Mouse (Mus musculus): ENCODE data around the gene Ranbp3. TPM values are rescaled to one million over a fixed set of nuclear protein-coding genes. Genes with fewer than 3 reads are reported as not detected.

Gene Ranbp3
- polyA plus RNA-seq, 1 experiment from 2014 or later, result 105 TPM

DNA sequence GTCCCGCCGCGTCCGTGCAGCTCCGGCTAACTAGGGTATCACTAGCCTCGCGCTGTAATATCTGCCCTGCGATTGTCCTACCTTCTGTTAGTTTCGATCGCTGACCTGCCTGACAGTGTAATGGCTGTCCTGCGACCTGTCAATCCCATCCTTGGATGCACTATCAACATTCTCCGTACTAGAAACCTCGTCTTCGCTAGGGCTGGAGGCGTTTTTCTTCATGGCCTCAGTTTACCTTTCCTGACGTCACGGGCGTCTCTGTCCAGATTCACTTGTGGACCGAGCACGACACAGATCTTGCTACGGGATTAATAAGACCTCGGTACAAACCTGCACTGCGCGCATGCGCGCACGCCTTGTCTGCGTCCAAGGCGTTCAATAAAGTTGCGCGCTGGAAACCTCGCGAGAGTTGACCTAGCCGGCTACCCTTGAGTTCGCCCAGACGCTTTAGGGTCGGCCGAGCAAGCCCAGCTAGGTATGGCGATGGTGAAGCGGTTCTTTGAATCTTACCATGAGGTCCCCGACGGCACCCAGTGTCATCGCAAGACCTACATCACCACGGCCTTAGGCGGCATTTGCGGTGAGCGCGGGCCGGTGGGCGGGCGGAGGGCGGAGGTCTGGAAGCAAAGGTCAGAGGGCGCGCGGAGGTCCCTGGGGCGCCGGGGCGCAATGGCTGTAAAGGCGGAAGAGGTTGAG, 44.4 kb downstream of the Ranbp3 start, which contains the start of the genes Ndufa11 and Vmac:
Gene Ndufa11, plus strand, starts transcription at position 405 of the 696 bp plus-strand sequence.
Gene Vmac, minus strand, starts transcription at position 660 of the 696 bp plus-strand sequence.
- no peaks in the 10 kb centered on the region for H3K4me1 ChIP-seq (ENCODE audit: control insufficient read depth, insufficient read depth, low read length)
- H3K9ac ChIP-seq (replicated peaks; ENCODE audit: low read length), result peak within 1 kb of the TSS; percentile 78
- peak within 1 kb of the TSS; percentile 29; the same call in 1 of the 2 replicates for H3K27ac ChIP-seq (replicated peaks; ENCODE audit: low read depth, low read length)
- ATAC-seq (replicated peaks; ENCODE audit: insufficient number of reproducible peaks, low FRiP score, low TSS enrichment, low read depth) (peak; percentile 53), DNase-seq (ENCODE audit: low spot score) (peak; percentile 100)
- under 1% methylated on average over 59 of the region's 59 CpGs for WGBS
- peak within 1 kb of the TSS; percentile 61 for H3K4me3 ChIP-seq (ENCODE audit: low read depth, low read length)
- peak within 1 kb of the TSS; percentile 82 for H3K4me2 ChIP-seq (ENCODE audit: low read depth, low read length)
- H3K9me3 ChIP-seq (replicated peaks; ENCODE audit: control insufficient read depth, low read length), result no peaks in the 10 kb centered on the region
- peaks cover 7% of the 10 kb centered on the region for H3K36me3 ChIP-seq (replicated peaks; ENCODE audit: control insufficient read depth, insufficient read depth, low read depth, low read length)
- no peaks in the 10 kb centered on the region for H3K27me3 ChIP-seq (ENCODE audit: control insufficient read depth, insufficient read depth, low read length)

DNA sequence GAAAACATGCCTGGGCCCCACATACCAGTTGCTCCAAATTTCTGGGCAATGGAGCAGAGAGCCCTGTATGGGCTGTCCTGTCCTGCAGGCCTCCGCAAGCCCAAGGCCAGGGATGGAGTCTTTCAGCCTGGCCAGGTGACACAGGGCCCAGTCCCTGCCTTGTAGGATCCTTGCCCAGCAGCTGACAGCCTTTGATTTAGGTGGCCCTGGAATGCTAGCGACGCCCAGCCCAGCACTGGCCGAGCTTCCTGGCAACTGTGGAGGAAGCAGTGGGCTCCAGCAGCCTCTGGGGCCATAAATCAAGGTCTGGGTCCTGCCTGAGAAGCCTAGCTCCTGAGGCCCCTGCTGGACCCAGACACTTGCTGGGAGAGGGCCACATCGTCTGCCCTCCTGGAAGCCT, 49.3 kb downstream of the Ranbp3 start:
- Histone ChIP-seq H3K4me3 (ENCODE audit: low read depth, low read length) (no peak overlapping the region), H3K27me3 (ENCODE audit: control insufficient read depth, insufficient read depth, low read length) (no peaks in the 10 kb centered on the region), H3K4me1 (ENCODE audit: control insufficient read depth, insufficient read depth, low read length) (no peaks in the 10 kb centered on the region; the same call in 1 of the 2 replicates), H3K36me3 (replicated peaks; ENCODE audit: control insufficient read depth, insufficient read depth, low read depth, low read length) (peaks cover 10% of the 10 kb centered on the region), H3K9me3 (replicated peaks; ENCODE audit: control insufficient read depth, low read length) (no peaks in the 10 kb centered on the region), H3K27ac (replicated peaks; ENCODE audit: low read depth, low read length) (no peak overlapping the region), H3K9ac (replicated peaks; ENCODE audit: low read length) (no peak overlapping the region), H3K4me2 (ENCODE audit: low read depth, low read length) (no peak overlapping the region)
- WGBS, result 99% methylated on average over 5 of the region's 5 CpGs
- ATAC-seq (replicated peaks; ENCODE audit: insufficient number of reproducible peaks, low FRiP score, low TSS enrichment, low read depth), result no peak
- DNase-seq (ENCODE audit: low spot score), result no peak

DNA sequence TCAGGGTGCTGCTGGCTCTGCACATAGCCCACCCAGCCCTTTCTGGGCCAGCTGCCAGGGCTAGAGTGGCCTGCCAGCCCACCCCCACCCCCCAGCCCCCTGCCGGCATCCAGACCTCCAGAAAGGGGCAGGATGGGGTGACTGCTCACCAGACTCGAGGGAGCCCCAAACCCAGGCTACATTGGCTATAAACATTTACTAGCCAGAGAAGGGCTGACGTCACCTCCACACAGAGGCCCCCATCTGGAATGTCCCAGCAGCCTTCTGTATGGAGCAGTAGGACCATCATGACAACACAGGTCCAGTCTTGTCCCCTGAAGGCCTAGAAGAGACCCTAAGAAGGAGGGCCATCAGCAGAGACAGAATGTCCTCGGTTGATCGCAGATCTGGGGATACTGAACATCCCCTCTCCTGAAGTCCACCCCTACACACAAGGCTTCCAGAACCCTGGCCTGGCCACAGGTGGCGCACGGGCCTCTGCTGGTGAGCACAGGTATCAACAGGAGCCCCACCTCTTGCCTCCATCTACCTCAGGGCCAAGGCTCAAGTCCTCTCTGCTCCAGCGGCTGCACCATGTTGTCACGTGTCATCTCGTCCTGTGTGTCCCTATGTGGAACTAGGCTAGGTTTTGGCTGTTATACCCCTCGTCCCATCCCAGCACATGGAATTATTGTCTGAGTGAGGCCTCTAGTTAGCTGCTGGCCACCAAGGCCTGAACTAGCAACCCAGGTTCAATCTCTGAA, 50.5 kb downstream of the Ranbp3 start:
- DNase-seq (ENCODE audit: low spot score), result no peak
- 82% methylated on average over 11 of the region's 11 CpGs for whole genome bisulfite sequencing
- Histone ChIP-seq H3K27ac (replicated peaks; ENCODE audit: low read depth, low read length) (no peak overlapping the region), H3K36me3 (replicated peaks; ENCODE audit: control insufficient read depth, insufficient read depth, low read depth, low read length) (peaks cover 10% of the 10 kb centered on the region), H3K4me1 (ENCODE audit: control insufficient read depth, insufficient read depth, low read length) (no peaks in the 10 kb centered on the region; the same call in 1 of the 2 replicates), H3K9ac (replicated peaks; ENCODE audit: low read length) (no peak overlapping the region), H3K4me2 (ENCODE audit: low read depth, low read length) (no peak overlapping the region), H3K27me3 (ENCODE audit: control insufficient read depth, insufficient read depth, low read length) (no peaks in the 10 kb centered on the region), H3K4me3 (ENCODE audit: low read depth, low read length) (no peak overlapping the region), H3K9me3 (replicated peaks; ENCODE audit: control insufficient read depth, low read length) (no peaks in the 10 kb centered on the region)
- no peak for ATAC-seq (replicated peaks; ENCODE audit: insufficient number of reproducible peaks, low FRiP score, low TSS enrichment, low read depth)

DNA sequence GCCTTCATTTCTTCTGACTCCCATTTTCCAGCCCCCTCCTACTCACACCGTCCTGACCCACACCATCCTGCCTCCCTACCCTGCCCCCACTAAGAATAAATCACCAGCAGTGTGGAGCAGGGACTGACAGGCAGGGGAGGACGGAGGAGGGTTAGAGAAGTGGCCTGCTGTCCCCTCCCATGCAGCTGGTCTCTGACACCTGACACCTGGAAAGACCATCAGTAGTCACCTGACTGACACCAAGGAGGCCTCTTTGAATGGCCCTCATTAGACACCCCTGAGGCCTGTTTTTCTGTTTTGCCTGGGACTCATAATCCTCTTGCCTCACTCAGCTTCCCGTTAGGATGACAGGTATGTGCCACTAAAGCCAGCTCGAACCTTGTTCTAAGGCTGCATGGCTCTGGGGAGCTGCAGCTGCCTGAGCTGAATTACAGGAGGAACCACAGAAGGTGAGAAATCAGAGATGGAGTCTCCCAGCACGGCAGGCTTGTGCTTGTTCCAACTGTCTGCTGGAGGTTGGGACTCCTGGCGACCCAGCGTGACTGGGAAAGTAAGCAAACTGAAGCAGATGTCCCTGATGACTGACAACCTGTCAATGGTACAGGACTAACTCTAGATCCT, 54.0 kb downstream of the Ranbp3 start:
- H3K27ac ChIP-seq (replicated peaks; ENCODE audit: low read depth, low read length), result no peak overlapping the region

DNA sequence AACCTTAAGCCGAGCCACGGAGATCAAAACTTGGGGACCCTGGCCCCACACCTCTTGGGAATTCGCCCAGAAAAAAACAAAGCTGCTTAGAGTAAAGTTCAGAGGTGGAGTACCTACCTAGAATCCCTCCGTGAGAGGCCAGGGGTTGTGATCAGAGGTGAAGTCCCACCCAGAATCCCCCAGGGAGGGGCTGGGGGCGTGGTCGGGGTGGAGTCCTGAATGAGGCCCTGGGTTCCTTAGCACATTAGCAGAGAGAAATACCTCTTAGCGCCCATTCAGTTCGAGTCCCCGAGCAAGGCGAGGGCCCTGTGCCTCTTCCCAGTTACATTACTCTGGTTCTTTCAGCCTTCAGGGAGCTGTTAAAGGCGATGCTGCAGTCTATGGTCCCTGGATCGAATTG, 54.6 kb downstream of the Ranbp3 start:
- peaks cover 3% of the 10 kb centered on the region; the same call in 1 of the 2 replicates for H3K36me3 ChIP-seq (replicated peaks; ENCODE audit: control insufficient read depth, insufficient read depth, low read depth, low read length)
- no peak for ATAC-seq (replicated peaks; ENCODE audit: insufficient number of reproducible peaks, low FRiP score, low TSS enrichment, low read depth)
- H3K4me2 ChIP-seq (ENCODE audit: low read depth, low read length), result no peak overlapping the region
- no peak overlapping the region for H3K9ac ChIP-seq (replicated peaks; ENCODE audit: low read length)
- peak; percentile 32 for DNase-seq (ENCODE audit: low spot score)
- H3K27me3 ChIP-seq (ENCODE audit: control insufficient read depth, insufficient read depth, low read length), result no peaks in the 10 kb centered on the region
- no peaks in the 10 kb centered on the region for H3K9me3 ChIP-seq (replicated peaks; ENCODE audit: control insufficient read depth, low read length)
- WGBS, result 11% methylated on average over 12 of the region's 12 CpGs
- no peaks in the 10 kb centered on the region; the same call in 1 of the 2 replicates for H3K4me1 ChIP-seq (ENCODE audit: control insufficient read depth, insufficient read depth, low read length)
- no peak overlapping the region for H3K27ac ChIP-seq (replicated peaks; ENCODE audit: low read depth, low read length)
- no peak overlapping the region for H3K4me3 ChIP-seq (ENCODE audit: low read depth, low read length)

More for the DNA sequence above, 54.0 kb downstream of the Ranbp3 start:
- Histone ChIP-seq H3K4me3 (ENCODE audit: low read depth, low read length) (no peak overlapping the region), H3K4me1 (ENCODE audit: control insufficient read depth, insufficient read depth, low read length) (no peaks in the 10 kb centered on the region; the same call in 1 of the 2 replicates), H3K9me3 (replicated peaks; ENCODE audit: control insufficient read depth, low read length) (no peaks in the 10 kb centered on the region), H3K27me3 (ENCODE audit: control insufficient read depth, insufficient read depth, low read length) (no peaks in the 10 kb centered on the region), H3K4me2 (ENCODE audit: low read depth, low read length) (no peak overlapping the region), H3K36me3 (replicated peaks; ENCODE audit: control insufficient read depth, insufficient read depth, low read depth, low read length) (peaks cover 5% of the 10 kb centered on the region), H3K9ac (replicated peaks; ENCODE audit: low read length) (no peak overlapping the region)
- peak; percentile 39 for DNase-seq (ENCODE audit: low spot score)
- ATAC-seq (replicated peaks; ENCODE audit: insufficient number of reproducible peaks, low FRiP score, low TSS enrichment, low read depth), result 0 out of 2 replicates have a peak, but pooled peaks have one; percentile 12
- 9% methylated on average over 7 of the region's 7 CpGs for WGBS

DNA sequence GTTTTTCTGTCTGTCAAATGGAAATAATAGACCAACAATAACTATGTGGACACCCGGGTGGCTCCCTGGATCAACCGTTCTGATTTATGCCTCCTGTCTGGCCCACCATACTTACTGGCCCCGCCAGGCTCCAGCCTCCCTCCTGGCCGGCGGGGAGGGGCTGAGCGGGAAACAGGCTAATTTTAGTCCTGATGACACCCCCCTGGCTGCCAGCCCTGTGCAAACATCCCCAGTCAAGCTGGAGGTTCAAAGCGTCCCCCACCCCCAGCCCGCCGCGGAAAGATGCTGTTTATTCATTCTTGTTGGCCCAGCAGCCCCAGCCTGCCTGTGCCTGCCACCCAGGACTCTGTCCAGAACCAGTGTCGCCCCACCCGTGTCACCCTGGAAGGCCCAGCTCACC, 55.0 kb downstream of the Ranbp3 start:
- Histone ChIP-seq H3K4me1 (ENCODE audit: control insufficient read depth, insufficient read depth, low read length) (no peaks in the 10 kb centered on the region; the same call in 1 of the 2 replicates), H3K9ac (replicated peaks; ENCODE audit: low read length) (no peak overlapping the region), H3K4me3 (ENCODE audit: low read depth, low read length) (no peak overlapping the region), H3K9me3 (replicated peaks; ENCODE audit: control insufficient read depth, low read length) (no peaks in the 10 kb centered on the region), H3K27ac (replicated peaks; ENCODE audit: low read depth, low read length) (no peak overlapping the region), H3K27me3 (ENCODE audit: control insufficient read depth, insufficient read depth, low read length) (no peaks in the 10 kb centered on the region), H3K36me3 (replicated peaks; ENCODE audit: control insufficient read depth, insufficient read depth, low read depth, low read length) (0 out of 2 replicates have a peak, but pooled peaks cover 3% of the 10 kb centered on the region), H3K4me2 (ENCODE audit: low read depth, low read length) (no peak overlapping the region)
- WGBS, result 34% methylated on average over 12 of the region's 12 CpGs
- DNase-seq (ENCODE audit: low spot score), result no peak
- ATAC-seq (replicated peaks; ENCODE audit: insufficient number of reproducible peaks, low FRiP score, low TSS enrichment, low read depth), result no peak

DNA sequence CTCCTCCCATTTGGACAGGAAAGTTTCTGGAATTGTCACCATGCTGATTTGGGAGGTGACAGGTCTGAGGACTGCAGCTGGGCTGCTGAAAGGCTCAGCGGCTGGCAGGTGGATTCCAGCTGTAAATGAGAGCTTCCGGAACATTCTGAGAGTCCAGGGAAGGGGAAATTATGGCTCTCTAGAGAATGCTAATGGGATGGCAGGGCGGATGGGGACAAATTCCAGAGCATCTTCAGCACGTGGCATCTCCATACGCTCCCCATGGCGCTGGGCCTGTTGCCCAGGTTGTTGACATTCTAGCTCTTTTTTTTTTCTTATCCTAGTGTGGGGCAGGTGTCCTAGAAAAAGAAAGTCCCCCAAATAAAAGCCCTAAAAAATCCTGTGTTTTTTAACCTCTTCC, 56.1 kb downstream of the Ranbp3 start:
- no peak overlapping the region for H3K4me2 ChIP-seq (ENCODE audit: low read depth, low read length)
- DNase-seq (ENCODE audit: low spot score), result no peak
- H3K36me3 ChIP-seq (replicated peaks; ENCODE audit: control insufficient read depth, insufficient read depth, low read depth, low read length), result no peaks in the 10 kb centered on the region
- no peak for ATAC-seq (replicated peaks; ENCODE audit: insufficient number of reproducible peaks, low FRiP score, low TSS enrichment, low read depth)
- H3K27ac ChIP-seq (replicated peaks; ENCODE audit: low read depth, low read length), result no peak overlapping the region
- H3K9me3 ChIP-seq (replicated peaks; ENCODE audit: control insufficient read depth, low read length), result no peaks in the 10 kb centered on the region
- H3K9ac ChIP-seq (replicated peaks; ENCODE audit: low read length), result no peak overlapping the region
- no peaks in the 10 kb centered on the region for H3K27me3 ChIP-seq (ENCODE audit: control insufficient read depth, insufficient read depth, low read length)
- H3K4me3 ChIP-seq (ENCODE audit: low read depth, low read length), result no peak overlapping the region
- 59% methylated on average over 6 of the region's 6 CpGs for WGBS
- H3K4me1 ChIP-seq (ENCODE audit: control insufficient read depth, insufficient read depth, low read length), result no peaks in the 10 kb centered on the region; the same call in 1 of the 2 replicates

Measured in embryonic facial prominence, embryonic 11.5 days (tissue).